Mouse (Mus musculus): ENCODE data around the gene Dpp3. TPM values are rescaled to one million over a fixed set of nuclear protein-coding genes. Genes with fewer than 3 reads are reported as not detected.
"Not testable (repeated sequence)": the region's sequence is repeated elsewhere in the genome, so short reads cannot be mapped to it uniquely, and the experiment has no call there.

Dpp3 gene
- polyA plus RNA-seq, 1 experiment = 132 TPM

DNA sequence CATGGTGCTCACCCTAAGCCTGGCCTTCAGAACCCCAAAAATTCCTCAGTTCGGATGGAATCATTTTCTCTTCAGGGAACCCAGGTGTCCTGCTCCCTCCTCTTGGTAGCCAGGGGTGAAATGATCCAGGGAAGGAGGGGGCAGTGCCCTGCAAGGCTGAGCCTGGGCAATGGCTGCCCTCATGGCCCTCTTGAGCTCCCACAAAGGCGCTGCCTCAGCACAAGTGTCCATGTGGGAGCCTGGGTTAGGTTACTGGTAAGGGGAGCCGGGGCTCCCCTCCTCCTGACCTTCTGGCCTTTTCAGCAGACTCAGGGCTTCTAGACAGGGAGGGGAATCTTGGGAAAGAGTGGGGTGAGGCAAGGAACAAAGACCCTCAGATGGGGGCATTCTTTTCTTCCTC is 51.3 kb downstream of the Dpp3 start:
- TF ChIP-seq POLR2A (IDR thresholded peaks at IDR 0.05; ENCODE audit: low read depth, low read length) (no peak), CTCF (IDR thresholded peaks at IDR 0.05; ENCODE audit: extremely low read depth, insufficient read length, insufficient replicate concordance, low read depth, low read length) (no peak)
- Histone ChIP-seq H3K27ac (ENCODE audit: insufficient read depth, low read depth, low read length) (no peak overlapping the region), H3K4me3 (ENCODE audit: low read depth, low read length) (no peak overlapping the region), H3K36me3 (ENCODE audit: control insufficient read depth, insufficient read depth, low read length) (no peaks in the 10 kb centered on the region), H3K4me1 (ENCODE audit: control insufficient read depth, insufficient read depth, insufficient read length, low read length) (peaks cover 6% of the 10 kb centered on the region), H3K27me3 (ENCODE audit: control insufficient read depth, insufficient read depth, low read length) (0 out of 2 replicates have a peak, but pooled peaks cover 2% of the 10 kb centered on the region)
- WGBS = 72% methylated on average over 3 of the region's 3 CpGs

DNA sequence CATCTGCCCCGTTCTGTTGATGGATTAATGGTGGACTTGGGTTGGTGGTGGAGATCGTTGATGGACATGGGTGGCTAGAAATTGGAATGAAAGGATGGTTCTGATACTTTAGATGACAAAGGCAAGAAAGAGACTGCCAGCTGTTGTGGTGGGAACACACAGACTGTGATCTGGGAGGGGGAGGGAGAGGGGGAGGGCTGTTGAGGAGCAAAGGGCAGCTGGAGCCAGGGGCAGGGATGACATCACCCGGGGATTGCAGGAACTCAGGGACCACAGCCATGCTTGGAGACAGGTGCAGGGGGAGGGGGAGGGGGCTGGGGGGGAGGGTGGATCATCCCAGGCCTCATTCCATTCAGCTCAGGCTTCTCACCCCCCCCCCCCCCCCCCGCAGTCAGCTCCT is 51.8 kb downstream of the Dpp3 start:
- H3K36me3 ChIP-seq (ENCODE audit: control insufficient read depth, insufficient read depth, low read length) = no peaks in the 10 kb centered on the region
- WGBS = 51% methylated on average over 4 of the region's 4 CpGs
- 0 out of 2 replicates have a peak, but pooled peaks cover 2% of the 10 kb centered on the region for H3K27me3 ChIP-seq (ENCODE audit: control insufficient read depth, insufficient read depth, low read length)
- no peak overlapping the region for H3K27ac ChIP-seq (ENCODE audit: insufficient read depth, low read depth, low read length)
- H3K4me1 ChIP-seq (ENCODE audit: control insufficient read depth, insufficient read depth, insufficient read length, low read length) = peaks cover 6% of the 10 kb centered on the region
- no peak overlapping the region for H3K4me3 ChIP-seq (ENCODE audit: low read depth, low read length)
- TF ChIP-seq CTCF (IDR thresholded peaks at IDR 0.05; ENCODE audit: extremely low read depth, insufficient read length, insufficient replicate concordance, low read depth, low read length) (no peak), POLR2A (IDR thresholded peaks at IDR 0.05; ENCODE audit: low read depth, low read length) (no peak)

- H3K36me3 ChIP-seq (ENCODE audit: control insufficient read depth, insufficient read depth, low read length); H3K4me1 ChIP-seq (ENCODE audit: control insufficient read depth, insufficient read depth, insufficient read length, low read length); H3K27ac ChIP-seq (ENCODE audit: insufficient read depth, low read depth, low read length); H3K27me3 ChIP-seq (ENCODE audit: control insufficient read depth, insufficient read depth, low read length); H3K4me3 ChIP-seq (ENCODE audit: low read depth, low read length): not testable (repeated sequence)
- 84% methylated on average over 1 of the region's 1 CpGs for WGBS
Observed at GRCm38 (mm10) chr19:4874613-4875012, 53.5 kb downstream of the Dpp3 start.

- 4% methylated on average over 17 of the region's 17 CpGs for WGBS
- Histone ChIP-seq H3K27ac (ENCODE audit: insufficient read depth, low read depth, low read length) (no peak overlapping the region), H3K27me3 (ENCODE audit: control insufficient read depth, insufficient read depth, low read length) (no peaks in the 10 kb centered on the region), H3K4me3 (ENCODE audit: low read depth, low read length) (no peak overlapping the region), H3K36me3 (ENCODE audit: control insufficient read depth, insufficient read depth, low read length) (no peaks in the 10 kb centered on the region), H3K4me1 (ENCODE audit: control insufficient read depth, insufficient read depth, insufficient read length, low read length) (no peaks in the 10 kb centered on the region; the same call in 1 of the 2 replicates)
- no peak for TF ChIP-seq POLR2A (IDR thresholded peaks at IDR 0.05; ENCODE audit: low read depth, low read length)
- no peak for TF ChIP-seq CTCF (IDR thresholded peaks at IDR 0.05; ENCODE audit: extremely low read depth, insufficient read length, insufficient replicate concordance, low read depth, low read length)
Observed at GRCm38 (mm10) chr19:4865147-4865546, 62.9 kb downstream of the Dpp3 start.

GRCm38 (mm10) chr19:4863048-4863447 is 65.0 kb downstream of the Dpp3 start:
- no peak for TF ChIP-seq CTCF (IDR thresholded peaks at IDR 0.05; ENCODE audit: extremely low read depth, insufficient read length, insufficient replicate concordance, low read depth, low read length)
- no peaks in the 10 kb centered on the region; the same call in 1 of the 2 replicates for H3K4me1 ChIP-seq (ENCODE audit: control insufficient read depth, insufficient read depth, insufficient read length, low read length)
- 74% methylated on average over 6 of the region's 6 CpGs for WGBS

GRCm38 (mm10) chr19:4859081-4859480 is 69.0 kb downstream of the Dpp3 start:
- TF ChIP-seq CTCF (IDR thresholded peaks at IDR 0.05; ENCODE audit: extremely low read depth, insufficient read length, insufficient replicate concordance, low read depth, low read length) (no peak), POLR2A (IDR thresholded peaks at IDR 0.05; ENCODE audit: low read depth, low read length) (no peak)
- Histone ChIP-seq H3K27me3 (ENCODE audit: control insufficient read depth, insufficient read depth, low read length) (no peaks in the 10 kb centered on the region), H3K4me3 (ENCODE audit: low read depth, low read length) (no peak overlapping the region), H3K4me1 (ENCODE audit: control insufficient read depth, insufficient read depth, insufficient read length, low read length) (peaks cover 2% of the 10 kb centered on the region; the same call in 1 of the 2 replicates), H3K36me3 (ENCODE audit: control insufficient read depth, insufficient read depth, low read length) (no peaks in the 10 kb centered on the region), H3K27ac (ENCODE audit: insufficient read depth, low read depth, low read length) (no peak overlapping the region)
- WGBS = 57% methylated on average over 6 of the region's 6 CpGs

More at GRCm38 (mm10) chr19:4863048-4863447, 65.0 kb downstream of the Dpp3 start:
- Histone ChIP-seq H3K4me3 (ENCODE audit: low read depth, low read length) (no peak overlapping the region), H3K36me3 (ENCODE audit: control insufficient read depth, insufficient read depth, low read length) (no peaks in the 10 kb centered on the region), H3K27me3 (ENCODE audit: control insufficient read depth, insufficient read depth, low read length) (no peaks in the 10 kb centered on the region), H3K27ac (ENCODE audit: insufficient read depth, low read depth, low read length) (no peak overlapping the region)

Other genes with a start within 250 kb of the Dpp3 start
- gene Gm960, start 229.6 kb downstream of the Dpp3 start, polyA plus RNA-seq (2012; rRNA removed) = 2.1 TPM in 1 of 2 replicates, not detected in the other
- gene Sptbn2, start 217.1 kb downstream of the Dpp3 start, polyA plus RNA-seq (2012; rRNA removed) = 0.19 and 0.61 TPM in 2 replicates
- gene Rbm4b, start 171.8 kb downstream of the Dpp3 start, polyA plus RNA-seq (2012; rRNA removed) = 2.3 and 4.4 TPM in 2 replicates
- gene Rbm4, start 134.4 kb downstream of the Dpp3 start, polyA plus RNA-seq (2012; rRNA removed) = 27.1 and 33.5 TPM in 2 replicates
- 10.0 and 19.1 TPM in 2 replicates for gene Gm21992, start 116.7 kb downstream of the Dpp3 start, polyA plus RNA-seq (2012; rRNA removed)
- 38.2 and 65.3 TPM in 2 replicates for gene Rbm14, start 116.7 kb downstream of the Dpp3 start, polyA plus RNA-seq (2012; rRNA removed)
- 24.8 and 41.9 TPM in 2 replicates for gene Ccs, start 89.0 kb downstream of the Dpp3 start, polyA plus RNA-seq (2012; rRNA removed)
- gene Ccdc87, start 88.9 kb downstream of the Dpp3 start, polyA plus RNA-seq (2012; rRNA removed) = 0.09 and 0.11 TPM in 2 replicates
- gene Ctsf, start 73.2 kb downstream of the Dpp3 start, polyA plus RNA-seq (2012; rRNA removed) = 18.4 and 28.4 TPM in 2 replicates
- 0.32 and 0.58 TPM in 2 replicates for gene Actn3, start 50.4 kb downstream of the Dpp3 start, polyA plus RNA-seq (2012; rRNA removed)
- gene Zdhhc24, start 49.6 kb downstream of the Dpp3 start, polyA plus RNA-seq (2012; rRNA removed) = 13.4 and 22.3 TPM in 2 replicates
- gene Bbs1, start 21.7 kb downstream of the Dpp3 start, polyA plus RNA-seq (2012; rRNA removed) = 1.1 and 1.7 TPM in 2 replicates
- gene Peli3, start 14.8 kb upstream of the Dpp3 start, polyA plus RNA-seq (2012; rRNA removed) = 1.4 and 1.6 TPM in 2 replicates
- gene Mrpl11, start 33.9 kb upstream of the Dpp3 start, polyA plus RNA-seq (2012; rRNA removed) = 3.7 and 9.3 TPM in 2 replicates
- 0.96 and 1.1 TPM in 2 replicates for gene Npas4, start 62.0 kb upstream of the Dpp3 start, polyA plus RNA-seq (2012; rRNA removed)
- 2.6 and 4.4 TPM in 2 replicates for gene Slc29a2, start 95.6 kb upstream of the Dpp3 start, polyA plus RNA-seq (2012; rRNA removed)
- 11.4 and 18.1 TPM in 2 replicates for gene B4gat1, start 110.5 kb upstream of the Dpp3 start, polyA plus RNA-seq (2012; rRNA removed)
- 0.99 and 1.2 TPM in 2 replicates for gene AC124502.3, start 110.6 kb upstream of the Dpp3 start, polyA plus RNA-seq (2012; rRNA removed)
- gene Brms1, start 113.1 kb upstream of the Dpp3 start, polyA plus RNA-seq (2012; rRNA removed) = 22.5 and 47.0 TPM in 2 replicates
- 5.1 and 8.2 TPM in 2 replicates for gene Rin1, start 122.2 kb upstream of the Dpp3 start, polyA plus RNA-seq (2012; rRNA removed)
- gene Cd248, start 139.8 kb upstream of the Dpp3 start, polyA plus RNA-seq (2012; rRNA removed) = 3.4 and 8.2 TPM in 2 replicates
- 3.5 and 8.1 TPM in 2 replicates for gene Tmem151a, start 157.2 kb upstream of the Dpp3 start, polyA plus RNA-seq (2012; rRNA removed)
- 155 and 252 TPM in 2 replicates for gene Yif1a, start 160.3 kb upstream of the Dpp3 start, polyA plus RNA-seq (2012; rRNA removed)
- 1.3 and 1.5 TPM in 2 replicates for gene Cnih2, start 170.2 kb upstream of the Dpp3 start, polyA plus RNA-seq (2012; rRNA removed)
- 139 and 243 TPM in 2 replicates for gene Rab1b, start 178.8 kb upstream of the Dpp3 start, polyA plus RNA-seq (2012; rRNA removed)
- gene Klc2, start 190.3 kb upstream of the Dpp3 start, polyA plus RNA-seq (2012; rRNA removed) = 11.4 and 19.8 TPM in 2 replicates

Data from small intestine, adult 2 months (tissue).